Mouse (Mus musculus) adrenal gland, postnatal 10 days (tissue): ENCODE data around the gene Oas2. TPM values are rescaled to one million over a fixed set of nuclear protein-coding genes. Genes with fewer than 3 reads are reported as not detected.

Source experiments
- DNase-seq: peaks from one replicate; pipeline ENCODE4 v3.0.0; 2021; ENCODE audit warnings: mixed read lengths
- total RNA-seq, 2 experiments: library from RNA; stranded (reverse); gene quantifications; 2 replicates each; pipeline ENCODE4 v1.2.3; 2021

Oas2 gene
- total RNA-seq, 2 experiments from 2014 or later = 0.09 to 0.24 TPM

- no peak for DNase-seq
Observed at GRCm38 (mm10) chr5:120729319-120729718, 20.3 kb downstream of the Oas2 start.

GRCm38 (mm10) chr5:120725811-120726455 lies 23.7 kb downstream of the Oas2 start:
- DNase-seq = no peak

GRCm38 (mm10) chr5:120721005-120721404 lies 28.6 kb downstream of the Oas2 start:
- DNase-seq = no peak

- no peak for DNase-seq
Observed at GRCm38 (mm10) chr5:120718600-120719378, 30.9 kb downstream of the Oas2 start.

- DNase-seq = no peak
Observed at GRCm38 (mm10) chr5:120717136-120717535, 32.5 kb downstream of the Oas2 start.

- peak; percentile 91 for DNase-seq
Observed at GRCm38 (mm10) chr5:120714314-120714713, 35.3 kb downstream of the Oas2 start.

- DNase-seq = no peak
Observed at GRCm38 (mm10) chr5:120712721-120713120, 36.9 kb downstream of the Oas2 start.

- DNase-seq = no peak
Observed at GRCm38 (mm10) chr5:120711827-120712226, 37.8 kb downstream of the Oas2 start, which contains the start of gene Dtx1. TSS of gene Dtx1 (minus strand) at chr5:120711927.

- peak; percentile 73 for DNase-seq
Observed at GRCm38 (mm10) chr5:120711416-120711815, 38.2 kb downstream of the Oas2 start.

GRCm38 (mm10) chr5:120710826-120711248 lies 38.8 kb downstream of the Oas2 start:
- no peak for DNase-seq

- peak; percentile 46 for DNase-seq
Observed at GRCm38 (mm10) chr5:120710161-120710825, 39.4 kb downstream of the Oas2 start.

GRCm38 (mm10) chr5:120706976-120707375 lies 42.7 kb downstream of the Oas2 start:
- DNase-seq = no peak

- DNase-seq = no peak
Observed at GRCm38 (mm10) chr5:120706541-120706940, 43.1 kb downstream of the Oas2 start.

GRCm38 (mm10) chr5:120704421-120704820 lies 45.2 kb downstream of the Oas2 start:
- DNase-seq = no peak

- no peak for DNase-seq
Observed at GRCm38 (mm10) chr5:120703660-120704059, 46.0 kb downstream of the Oas2 start.

GRCm38 (mm10) chr5:120702969-120703368 lies 46.7 kb downstream of the Oas2 start:
- DNase-seq = no peak

- no peak for DNase-seq
Observed at GRCm38 (mm10) chr5:120702421-120702820, 47.2 kb downstream of the Oas2 start.

- no peak for DNase-seq
Observed at GRCm38 (mm10) chr5:120700996-120701790, 48.5 kb downstream of the Oas2 start.

GRCm38 (mm10) chr5:120698801-120699391 lies 50.8 kb downstream of the Oas2 start:
- peak; percentile 82 for DNase-seq

GRCm38 (mm10) chr5:120698181-120698580 lies 51.5 kb downstream of the Oas2 start:
- no peak for DNase-seq

GRCm38 (mm10) chr5:120696865-120697264 lies 52.8 kb downstream of the Oas2 start:
- DNase-seq = no peak
